In genomic region chr4:133672845-133673647, GRCm38 (mm10) we compare ENCODE assay signal across 8 mouse cellular contexts. TPM values are rescaled to one million over a fixed set of nuclear protein-coding genes. Genes with fewer than 3 reads are reported as not detected.
A peak's percentile ranks its signal among the peaks of the same experiment; 100 is the strongest.
DNase-seq lines count a peak whose midpoint lies in the region; ATAC-seq lines count a peak whose summit lies in the region.

No protein-coding gene starts in this region.

- peak overlapping the region; percentile 93 for H3K4me2 ChIP-seq in kidney, embryonic 16.5 days (replicated peaks; ENCODE audit: low read depth, low read length)
- peak overlapping the region; percentile 89 for H3K4me2 ChIP-seq in stomach, embryonic 16.5 days (ENCODE audit: low read depth, low read length)

- 2% methylated on average over 24 of the region's 24 CpGs for WGBS in heart, embryonic 10.5 days
- 1% methylated on average over 24 of the region's 24 CpGs for WGBS in kidney, embryonic 16.5 days
- whole genome bisulfite sequencing in stomach, embryonic 16.5 days = 1% methylated on average over 24 of the region's 24 CpGs

- H3K9ac ChIP-seq in kidney, embryonic 16.5 days (replicated peaks; ENCODE audit: low read length) = peak overlapping the region; percentile 93
- peak overlapping the region; percentile 93 for H3K9ac ChIP-seq in stomach, embryonic 16.5 days (ENCODE audit: low read length)

- no peaks in the 10 kb centered on the region for H3K9me3 ChIP-seq in heart, embryonic 10.5 days
- H3K9me3 ChIP-seq in kidney, embryonic 16.5 days (ENCODE audit: low read length) = no peaks in the 10 kb centered on the region
- H3K9me3 ChIP-seq in stomach, embryonic 16.5 days (replicated peaks; ENCODE audit: control insufficient read depth, low read length) = no peaks in the 10 kb centered on the region

- H3K4me1 ChIP-seq in brown adipose tissue, adult 24 weeks (ENCODE audit: control insufficient read depth, insufficient read depth, insufficient read length, low read length) = peaks cover 20% of the 10 kb centered on the region
- H3K4me1 ChIP-seq in heart, embryonic 10.5 days = peaks cover 67% of the 10 kb centered on the region
- H3K4me1 ChIP-seq in kidney, embryonic 16.5 days (ENCODE audit: insufficient read depth, low read length) = peaks cover 60% of the 10 kb centered on the region
- H3K4me1 ChIP-seq in stomach, embryonic 16.5 days (ENCODE audit: control insufficient read depth, insufficient read depth, low read length) = peaks cover 54% of the 10 kb centered on the region

- H3K4me3 ChIP-seq in brown adipose tissue, adult 24 weeks (ENCODE audit: insufficient read depth, low read depth, low read length) = peak overlapping the region; percentile 89
- H3K4me3 ChIP-seq in heart, embryonic 10.5 days = peak overlapping the region; percentile 86
- H3K4me3 ChIP-seq in kidney, embryonic 16.5 days (ENCODE audit: low read length) = peak overlapping the region; percentile 77
- peak overlapping the region; percentile 78 for H3K4me3 ChIP-seq in stomach, embryonic 16.5 days (replicated peaks; ENCODE audit: low read length)

- ATAC-seq in kidney, embryonic 16.5 days (ENCODE audit: low FRiP score, low TSS enrichment) = no peak; the same call in 1 of the 2 replicates
- no peak for ATAC-seq in stomach, embryonic 16.5 days (ENCODE audit: insufficient read depth, low FRiP score)

- DNase-seq in retina, postnatal 1 day = peak; percentile 30
- no peak for DNase-seq in retina, embryonic 14.5 days (ENCODE audit: low spot score)
- DNase-seq in heart, embryonic 10.5 days (ENCODE audit: low spot score) = peak; percentile 90
- peak; percentile 46 to 56 for DNase-seq in lung, postnatal 4 days
- no peak for DNase-seq in frontal cortex, postnatal 25 days (ENCODE audit: low spot score in 2 of 2)

- no peaks in the 10 kb centered on the region for H3K27me3 ChIP-seq in heart, embryonic 10.5 days (ENCODE audit: insufficient read depth, poor library complexity, severe bottlenecking)
- H3K27me3 ChIP-seq in kidney, embryonic 16.5 days (ENCODE audit: insufficient read depth, low read length) = no peaks in the 10 kb centered on the region
- no peaks in the 10 kb centered on the region for H3K27me3 ChIP-seq in stomach, embryonic 16.5 days (ENCODE audit: control insufficient read depth, insufficient read depth, low read length)

- H3K27ac ChIP-seq in brown adipose tissue, adult 24 weeks (replicated peaks; ENCODE audit: low read depth, low read length) = peak overlapping the region; percentile 100
- peak overlapping the region; percentile 99 for H3K27ac ChIP-seq in heart, embryonic 10.5 days
- peak overlapping the region; percentile 100 for H3K27ac ChIP-seq in kidney, embryonic 16.5 days (ENCODE audit: low read length)
- H3K27ac ChIP-seq in stomach, embryonic 16.5 days (ENCODE audit: low read length) = peak overlapping the region; percentile 100

- H3K36me3 ChIP-seq in heart, embryonic 10.5 days = peaks cover 10% of the 10 kb centered on the region
- no peaks in the 10 kb centered on the region for H3K36me3 ChIP-seq in kidney, embryonic 16.5 days (ENCODE audit: insufficient read depth, low read length)
- no peaks in the 10 kb centered on the region for H3K36me3 ChIP-seq in stomach, embryonic 16.5 days (ENCODE audit: control insufficient read depth, insufficient read depth, low read length)

RNA-seq across cellular contexts. Expression of gene Pigv, which starts 0.6 kb away (rescaled TPM):
- 4.6 and 5.9 TPM in 2 replicates for polyA plus RNA-seq in brown adipose tissue, adult 24 weeks (2012; ENCODE audit: insufficient read depth, insufficient read length, missing spikeins)
- 15.2 and 16.4 TPM in 2 replicates for polyA plus RNA-seq in heart, embryonic 10.5 days (2016; fragmentation: Nextera tagmentation; extraction: Ambion mirVana)
- polyA plus RNA-seq in kidney, embryonic 16.5 days (2015; fragmentation: Nextera tagmentation; extraction: Ambion mirVana) = 19.2 and 22.7 TPM in 2 replicates
- polyA plus RNA-seq in stomach, embryonic 16.5 days (2015; fragmentation: Nextera tagmentation; extraction: Ambion mirVana) = 17.9 and 20.1 TPM in 2 replicates

RNA-seq across cellular contexts. Expression of gene Zdhhc18, which starts 23.1 kb away (rescaled TPM):
- polyA plus RNA-seq in brown adipose tissue, adult 24 weeks (2012; ENCODE audit: insufficient read depth, insufficient read length, missing spikeins) = 9.4 and 10.6 TPM in 2 replicates
- 1.6 and 2.9 TPM in 2 replicates for polyA plus RNA-seq in heart, embryonic 10.5 days (2016; fragmentation: Nextera tagmentation; extraction: Ambion mirVana)
- 2.4 and 4.4 TPM in 2 replicates for polyA plus RNA-seq in kidney, embryonic 16.5 days (2015; fragmentation: Nextera tagmentation; extraction: Ambion mirVana)
- 2.0 and 3.4 TPM in 2 replicates for polyA plus RNA-seq in stomach, embryonic 16.5 days (2015; fragmentation: Nextera tagmentation; extraction: Ambion mirVana)

Comparison
In these comparisons a context has a peak if more than half of its experiments do, and no peak if none do; other contexts are left out.
1. DNase-seq: peak in retina, postnatal 1 day (single experiment), heart, embryonic 10.5 days (single experiment) and lung, postnatal 4 days (2 of 2); none in retina, embryonic 14.5 days (single experiment) and frontal cortex, postnatal 25 days (0 of 2).
2. Peak in every context shown above with its lines, with median percentiles within 50 percentile points of each other: H3K27ac ChIP-seq and H3K4me3 ChIP-seq.